Mouse (Mus musculus) right cerebral cortex, postnatal 10 days (tissue): ENCODE measurements around the gene Trp53bp2.

Experiments
- DNase-seq, 2 experiments: peaks; one replicate each; pipeline ENCODE4 v3.0.0; 2021; ENCODE audit warnings: low spot score in 2 of 2

Trp53bp2 gene

DNA sequence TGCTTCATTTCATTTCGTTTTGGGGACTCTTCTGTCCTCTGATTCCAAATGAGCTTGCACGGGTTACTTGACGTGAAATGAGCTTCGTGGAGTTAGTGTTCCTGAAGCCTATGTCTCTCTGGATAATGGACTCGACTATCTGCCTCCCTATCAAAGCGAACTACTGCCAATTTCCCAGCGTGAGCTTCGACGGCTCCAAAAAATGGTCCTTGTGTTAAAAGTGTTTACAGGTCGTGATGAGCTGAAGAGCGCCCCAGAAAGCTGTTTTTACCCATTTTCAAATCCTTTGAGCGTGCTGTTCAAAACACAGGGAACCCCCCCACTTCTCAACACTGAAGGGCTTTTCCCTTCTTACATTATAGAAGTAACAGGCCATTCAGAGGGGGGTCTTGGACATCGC, 729 bp upstream of the Trp53bp2 start:
- DNase-seq = peak in 1 of 2 experiments; percentile 27

DNA sequence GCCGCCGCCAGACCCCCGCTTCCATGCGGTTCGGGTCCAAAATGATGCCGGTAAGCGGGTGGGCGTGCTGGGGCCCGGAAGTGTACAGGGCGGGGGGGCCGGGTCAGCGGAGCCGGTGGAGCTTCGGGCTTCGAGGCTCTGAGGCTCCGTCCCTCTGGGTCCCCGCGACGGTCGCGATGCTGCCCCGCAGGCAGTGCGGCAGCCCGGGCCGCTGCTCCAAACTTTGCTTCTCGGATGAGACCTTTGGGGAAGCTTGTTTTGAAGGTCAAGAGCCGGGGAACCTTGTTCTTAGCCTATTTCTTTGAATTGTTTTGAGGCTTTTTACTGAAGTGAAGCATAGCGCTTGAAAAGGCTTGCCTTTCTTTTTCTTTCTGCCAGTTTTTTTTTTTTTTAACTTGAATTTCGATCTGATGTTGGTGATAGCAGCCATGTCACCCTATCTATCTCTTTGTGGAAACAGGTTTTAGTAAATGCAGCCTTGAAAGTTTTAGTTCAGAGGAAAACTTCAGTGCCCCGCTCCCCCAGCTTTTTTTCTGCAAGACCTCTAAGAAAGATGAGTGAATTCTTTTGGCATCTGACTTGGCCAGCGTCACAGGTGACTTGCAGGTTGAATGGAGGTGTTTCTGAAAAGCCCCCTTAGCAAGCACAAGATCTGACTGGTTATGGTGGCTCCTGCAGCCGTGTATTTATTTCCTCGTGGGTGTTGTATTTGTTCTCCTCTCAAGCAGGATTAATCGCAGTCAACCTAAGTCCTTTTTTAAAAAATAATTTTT, 615 bp downstream of the Trp53bp2 start:
- no peak for DNase-seq

- DNase-seq = no peak
Observed at GRCm38 (mm10) chr1:182412586-182413270, 3.8 kb downstream of the Trp53bp2 start.

- DNase-seq = no peak
Observed at GRCm38 (mm10) chr1:182419481-182419880, 10.5 kb downstream of the Trp53bp2 start.

- DNase-seq = peak in 1 of 2 experiments; percentile 6
Observed at GRCm38 (mm10) chr1:182424274-182424673, 15.3 kb downstream of the Trp53bp2 start.

DNA sequence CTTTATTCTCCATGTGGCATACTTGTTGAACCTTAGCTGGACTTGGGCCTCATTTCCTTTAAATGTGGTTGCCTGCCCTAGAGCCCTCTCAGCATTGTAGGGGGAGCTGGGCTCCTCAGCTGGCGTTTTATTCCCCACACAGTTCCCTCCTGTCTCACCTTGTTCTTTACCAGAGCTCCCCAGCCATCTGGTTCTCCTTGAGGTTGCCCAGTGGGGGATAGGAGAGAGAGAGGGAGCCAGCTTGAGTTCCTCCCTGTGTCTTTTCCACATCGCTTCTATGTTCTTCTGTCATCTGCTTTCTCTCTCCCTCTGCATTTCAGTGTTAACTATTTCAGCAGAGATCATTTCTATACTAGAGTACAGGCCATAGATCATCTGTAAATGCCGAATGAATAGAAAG, 16.2 kb downstream of the Trp53bp2 start:
- DNase-seq = peak in 1 of 2 experiments; percentile 21

- DNase-seq = peak in 1 of 2 experiments; percentile 23
Observed at GRCm38 (mm10) chr1:182426444-182426843, 17.5 kb downstream of the Trp53bp2 start.

- DNase-seq = peak in 1 of 2 experiments; percentile 19
Observed at GRCm38 (mm10) chr1:182427426-182427825, 18.5 kb downstream of the Trp53bp2 start.

- DNase-seq = peak in 1 of 2 experiments; percentile 15
Observed at GRCm38 (mm10) chr1:182429826-182430225, 20.9 kb downstream of the Trp53bp2 start.

GRCm38 (mm10) chr1:182430676-182431075, 21.7 kb downstream of the Trp53bp2 start:
- DNase-seq = peak in 1 of 2 experiments; percentile 8

- DNase-seq = peak in 1 of 2 experiments; percentile 9
Observed at GRCm38 (mm10) chr1:182432059-182432458, 23.1 kb downstream of the Trp53bp2 start.

DNA sequence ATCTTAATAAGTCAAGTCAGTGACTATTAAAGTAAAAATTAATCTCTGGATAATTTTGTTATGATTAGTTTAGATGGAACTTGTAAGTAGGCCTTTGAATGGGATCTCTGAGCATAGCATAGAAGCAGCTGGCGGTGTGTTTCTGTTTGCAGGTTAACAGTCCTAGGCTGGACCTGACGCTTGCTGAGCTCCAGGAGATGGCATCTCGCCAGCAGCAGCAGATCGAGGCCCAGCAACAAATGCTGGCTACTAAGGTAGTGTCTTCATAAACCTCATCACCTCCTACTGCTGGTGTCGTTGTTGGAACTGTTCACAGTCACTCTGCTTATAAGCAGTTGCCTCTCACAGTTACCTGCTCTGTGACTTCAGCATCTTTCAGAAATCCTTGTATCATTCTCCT, 27.8 kb downstream of the Trp53bp2 start:
- DNase-seq = no peak

DNA sequence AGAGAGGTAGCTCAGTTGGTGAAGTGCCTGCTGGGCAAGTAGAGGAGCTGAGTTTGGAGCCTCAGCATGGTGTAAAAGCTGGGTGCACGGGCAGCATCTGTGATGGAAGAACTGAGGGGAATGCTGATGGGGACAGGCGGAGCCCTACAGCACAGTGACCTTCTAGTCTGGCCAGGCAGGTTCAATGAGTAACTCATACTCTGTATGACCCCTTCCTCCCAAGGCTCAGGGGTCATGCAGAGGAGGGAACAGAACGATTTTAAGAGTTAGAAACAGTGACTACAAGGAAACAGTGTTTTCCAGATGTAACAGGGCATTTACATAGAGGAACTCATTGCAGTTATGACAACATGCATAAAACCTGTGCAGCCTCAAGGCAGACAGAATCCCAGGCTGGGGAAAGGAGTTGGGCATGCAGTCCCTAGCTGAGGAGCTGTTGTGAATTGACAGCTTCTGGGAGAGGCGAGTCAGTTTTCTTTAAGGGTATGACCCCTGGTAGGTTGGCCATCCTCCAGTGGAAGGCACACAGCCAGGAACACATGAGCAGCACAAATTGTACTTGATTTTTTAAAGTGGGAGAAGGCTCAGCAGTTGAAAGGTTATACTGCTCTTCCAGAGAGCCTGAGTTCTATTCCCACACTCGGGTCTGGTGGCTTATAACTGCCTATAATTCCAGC, 30.7 kb downstream of the Trp53bp2 start:
- peak; percentile 59 to 75 for DNase-seq

DNA sequence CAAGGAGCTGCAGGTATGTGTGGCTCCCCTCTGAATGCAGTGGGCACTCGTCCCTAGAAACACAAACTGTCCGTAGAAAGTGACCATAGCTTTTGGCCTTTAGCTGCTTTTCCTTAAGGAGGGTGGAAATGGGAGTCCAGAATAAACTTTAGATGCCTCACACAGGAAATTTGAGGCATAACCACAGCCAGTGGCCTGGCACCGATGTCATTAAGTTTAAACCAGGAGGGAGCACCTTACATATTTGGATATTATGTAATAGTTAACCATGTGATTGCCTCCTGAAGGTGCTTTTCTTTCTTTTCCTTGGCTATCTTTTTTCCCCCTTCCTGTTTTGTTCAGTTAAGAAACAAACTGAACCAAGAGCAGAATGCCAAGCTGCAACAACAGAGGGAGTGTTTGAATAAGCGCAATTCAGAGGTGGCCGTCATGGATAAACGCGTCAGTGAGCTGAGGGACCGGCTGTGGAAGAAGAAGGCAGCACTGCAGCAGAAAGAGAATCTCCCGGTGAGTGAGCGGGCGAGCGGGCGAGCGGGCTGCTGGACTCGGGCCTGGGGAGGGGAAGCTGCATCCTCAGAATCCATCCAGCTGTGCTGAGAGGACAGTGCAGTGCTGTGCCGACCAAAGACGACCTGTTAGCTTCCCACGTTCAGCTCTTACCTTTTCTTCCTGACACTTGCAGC, 33.0 kb downstream of the Trp53bp2 start:
- DNase-seq = no peak

GRCm38 (mm10) chr1:182444116-182444515, 35.1 kb downstream of the Trp53bp2 start:
- no peak for DNase-seq

GRCm38 (mm10) chr1:182448276-182449035, 39.5 kb downstream of the Trp53bp2 start:
- DNase-seq = peak in 1 of 2 experiments; percentile 48

GRCm38 (mm10) chr1:182452473-182452872, 43.5 kb downstream of the Trp53bp2 start:
- no peak for DNase-seq

GRCm38 (mm10) chr1:182455080-182455479, 46.1 kb downstream of the Trp53bp2 start:
- DNase-seq = peak in 1 of 2 experiments; percentile 21

DNA sequence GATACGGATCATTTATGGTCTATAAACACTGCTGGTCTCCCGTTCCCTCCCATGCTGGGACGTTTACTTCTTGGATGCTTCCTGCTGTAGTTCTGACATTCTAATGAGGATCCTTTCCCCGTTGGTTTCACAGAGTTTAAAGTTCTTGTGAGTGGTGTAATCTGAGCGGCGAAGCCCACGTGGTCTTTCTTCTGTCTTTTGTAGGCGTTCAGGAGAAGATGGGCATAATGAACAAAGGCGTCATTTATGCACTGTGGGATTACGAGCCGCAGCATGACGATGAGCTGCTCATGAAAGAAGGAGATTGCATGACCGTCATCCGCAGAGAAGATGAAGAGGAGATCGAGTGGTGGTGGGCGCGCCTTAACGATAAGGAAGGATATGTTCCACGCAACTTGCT, 49.6 kb downstream of the Trp53bp2 start:
- DNase-seq = peak in 1 of 2 experiments; percentile 14

GRCm38 (mm10) chr1:182459436-182459835, 50.5 kb downstream of the Trp53bp2 start:
- DNase-seq = peak in 1 of 2 experiments; percentile 21
